Mouse (Mus musculus) limb, embryonic 10.5 days (tissue): ENCODE results near the gene Col25a1. TPM values are rescaled to one million over a fixed set of nuclear protein-coding genes. Genes with fewer than 3 reads are reported as not detected.
A peak's percentile ranks its signal among the peaks of the same experiment; 100 is the strongest.

ENCODE experiments used
- DNase-seq: peaks from one replicate; pipeline ENCODE4 v3.0.0-alpha.2; 2017; ENCODE audit warnings: low spot score
- H3K27ac ChIP-seq: fragments of 300-500 bp; sonication (generic); 2 replicates; pipeline ENCODE4 v1.5.1; 2016; ENCODE audit warnings: mild to moderate bottlenecking
- H3K27me3 ChIP-seq: fragments of 300-500 bp; sonication (generic); 2 replicates; pipeline ENCODE4 v1.6.1; 2016; ENCODE audit warnings: low read depth, mild to moderate bottlenecking; ENCODE audit not compliant: poor library complexity, severe bottlenecking
- H3K36me3 ChIP-seq: fragments of 300-500 bp; sonication (generic); 2 replicates; pipeline ENCODE4 v1.6.1; 2016; ENCODE audit warnings: mild to moderate bottlenecking, moderate library complexity
- H3K4me1 ChIP-seq: fragments of 300-500 bp; sonication (generic); 2 replicates; pipeline ENCODE4 v1.6.1; 2016
- H3K4me3 ChIP-seq: fragments of 300-500 bp; sonication (generic); 2 replicates; pipeline ENCODE4 v1.5.1; 2016; ENCODE audit warnings: mild to moderate bottlenecking, moderate library complexity
- H3K9me3 ChIP-seq: fragments of 300-500 bp; sonication (generic); replicated peaks from 2 replicates; pipeline ENCODE4 v1.6.1; 2016; ENCODE audit warnings: mild to moderate bottlenecking
- WGBS: fragments of 180-500 bp; shearing (Covaris S2); methylation state at CpG from one replicate; pipeline ENCODE4 v1.1.7; 2016; 5-methylcytosine and 5-hydroxymethylcytosine counted together
- polyA plus RNA-seq: library from polyadenylated mRNA; unstranded; fragments of >200 nt; fragmentation: Nextera tagmentation; extraction: Ambion mirVana; gene quantifications from 2 replicates; pipeline ENCODE4 v1.2.1, GENCODE M21; 2016

Col25a1 gene
- 11.5 and 18.3 TPM in 2 replicates for polyA plus RNA-seq

- Histone ChIP-seq H3K9me3 (no peaks in the 10 kb centered on the region), H3K27me3 (no peaks in the 10 kb centered on the region), H3K36me3 (no peaks in the 10 kb centered on the region), H3K4me3 (no peak within 1 kb of the TSS), H3K27ac (no peak within 1 kb of the TSS), H3K4me1 (peaks cover 24% of the 10 kb centered on the region)
- DNase-seq, result no peak
- 91% methylated on average over 8 of the region's 8 CpGs for WGBS
Measured at GRCm38 (mm10) chr3:130131201-130131600, at the start of gene Col25a1. Gene Col25a1 (plus strand): TSS chr3:130131501.

DNA sequence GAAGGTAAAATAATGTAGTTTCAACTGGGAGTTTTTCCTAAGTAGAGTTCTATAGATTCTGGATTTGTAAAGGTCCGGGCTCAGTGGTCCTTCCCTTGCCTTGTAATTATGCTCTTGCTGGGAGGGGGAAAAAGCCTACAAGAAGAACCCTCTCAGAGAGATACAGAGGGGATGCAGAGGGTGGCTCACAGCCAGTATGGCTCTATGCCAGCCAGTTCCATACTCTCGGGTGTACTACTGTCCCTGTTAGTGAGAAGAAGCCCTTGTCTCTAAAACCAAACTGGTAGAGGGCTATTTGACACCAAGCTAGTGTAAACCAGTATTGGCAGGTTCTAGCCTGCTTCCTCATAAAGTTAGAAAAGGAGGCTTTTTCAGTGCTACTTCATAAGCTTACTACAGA is 48.0 kb upstream of the Col25a1 start:
- H3K4me1 ChIP-seq, result peaks cover 19% of the 10 kb centered on the region
- no peak overlapping the region for H3K27ac ChIP-seq
- WGBS, result 74% methylated on average over 2 of the region's 2 CpGs
- H3K4me3 ChIP-seq, result no peak overlapping the region
- H3K9me3 ChIP-seq, result no peaks in the 10 kb centered on the region
- H3K27me3 ChIP-seq, result no peaks in the 10 kb centered on the region
- no peaks in the 10 kb centered on the region for H3K36me3 ChIP-seq
- DNase-seq, result no peak

GRCm38 (mm10) chr3:130086372-130087080 is 44.8 kb upstream of the Col25a1 start:
- Histone ChIP-seq H3K27me3 (no peaks in the 10 kb centered on the region; the same call in 1 of the 2 replicates), H3K36me3 (no peaks in the 10 kb centered on the region), H3K4me1 (peaks cover 22% of the 10 kb centered on the region), H3K4me3 (no peak overlapping the region), H3K9me3 (no peaks in the 10 kb centered on the region), H3K27ac (peak overlapping the region; percentile 72)
- WGBS, result 72% methylated on average over 13 of the region's 13 CpGs
- DNase-seq, result peak; percentile 49

DNA sequence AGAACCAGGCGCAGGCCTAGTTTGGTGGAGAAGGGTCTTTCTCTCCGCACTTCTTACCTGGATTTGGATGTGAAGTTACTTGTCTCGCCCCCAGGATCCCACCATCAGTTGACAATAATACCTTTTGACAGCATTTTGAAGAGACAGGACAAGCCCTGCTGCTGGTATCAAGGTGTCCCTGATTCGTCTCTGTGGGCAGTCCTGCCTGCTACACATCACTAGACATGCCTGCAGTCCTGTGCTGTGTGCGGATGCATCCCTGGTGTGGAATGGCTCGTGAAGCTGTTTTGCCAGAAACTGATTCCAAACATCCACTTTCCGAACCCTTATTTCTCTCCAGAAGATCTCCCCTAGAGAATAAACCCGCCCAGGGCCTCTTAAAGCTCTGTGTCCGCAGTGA is 43.8 kb upstream of the Col25a1 start:
- Histone ChIP-seq H3K36me3 (no peaks in the 10 kb centered on the region), H3K27me3 (no peaks in the 10 kb centered on the region; the same call in 1 of the 2 replicates), H3K4me1 (peaks cover 24% of the 10 kb centered on the region), H3K4me3 (no peak overlapping the region), H3K27ac (peak overlapping the region; percentile 14; the same call in 1 of the 2 replicates), H3K9me3 (no peaks in the 10 kb centered on the region)
- DNase-seq, result no peak
- 89% methylated on average over 9 of the region's 9 CpGs for WGBS

DNA sequence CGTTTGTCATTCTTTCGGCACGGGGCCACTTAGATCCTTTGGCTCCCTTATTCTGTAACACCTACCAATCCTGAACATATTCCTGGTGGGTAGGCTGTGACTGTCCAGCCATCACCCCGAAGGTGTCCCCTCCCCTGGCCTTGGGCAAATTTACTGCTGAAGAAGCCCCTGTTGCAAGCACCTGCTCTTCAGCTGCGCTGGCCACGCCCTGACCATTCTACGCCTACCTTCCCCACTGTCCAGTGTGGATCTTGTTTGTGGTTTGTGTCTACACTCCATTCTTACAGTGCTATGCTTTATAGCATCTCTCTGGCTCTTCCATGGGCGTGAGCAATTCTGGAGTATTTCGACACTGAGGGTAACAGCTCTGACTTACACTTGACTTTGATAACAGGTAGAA is 42.6 kb upstream of the Col25a1 start:
- no peaks in the 10 kb centered on the region; the same call in 1 of the 2 replicates for H3K27me3 ChIP-seq
- H3K27ac ChIP-seq, result no peak overlapping the region
- H3K9me3 ChIP-seq, result no peaks in the 10 kb centered on the region
- DNase-seq, result no peak
- no peaks in the 10 kb centered on the region for H3K36me3 ChIP-seq
- peaks cover 24% of the 10 kb centered on the region for H3K4me1 ChIP-seq
- H3K4me3 ChIP-seq, result no peak overlapping the region
- 92% methylated on average over 9 of the region's 9 CpGs for WGBS

DNA sequence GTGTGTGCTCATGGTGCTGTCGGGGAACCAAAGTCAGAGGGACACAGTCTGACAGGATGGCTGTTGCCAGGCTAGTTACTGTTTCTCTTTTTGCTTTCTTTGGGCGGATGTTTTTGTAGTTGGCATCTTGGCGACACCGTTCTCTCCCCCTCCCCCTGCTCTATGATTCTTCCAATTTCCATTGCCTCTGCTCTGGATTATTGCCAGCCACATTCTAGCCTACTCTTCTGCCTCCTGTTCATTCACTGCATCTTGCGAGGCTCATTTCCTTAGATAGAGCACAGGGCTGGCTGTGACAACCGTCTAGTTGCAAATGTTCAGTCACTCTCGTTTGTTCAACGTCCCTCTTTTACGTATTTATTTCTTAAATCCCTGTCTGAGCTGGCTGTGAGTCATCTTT is 40.8 kb upstream of the Col25a1 start:
- DNase-seq, result no peak
- Histone ChIP-seq H3K4me1 (peaks cover 27% of the 10 kb centered on the region), H3K36me3 (no peaks in the 10 kb centered on the region), H3K27ac (no peak overlapping the region), H3K4me3 (no peak overlapping the region), H3K27me3 (no peaks in the 10 kb centered on the region; the same call in 1 of the 2 replicates), H3K9me3 (no peaks in the 10 kb centered on the region)
- 91% methylated on average over 9 of the region's 9 CpGs for WGBS

GRCm38 (mm10) chr3:130094125-130094704 is 37.1 kb upstream of the Col25a1 start:
- no peaks in the 10 kb centered on the region for H3K9me3 ChIP-seq
- 0 out of 2 replicates have a peak, but pooled peaks cover 5% of the 10 kb centered on the region for H3K4me1 ChIP-seq
- H3K27ac ChIP-seq, result no peak overlapping the region
- no peak for DNase-seq
- WGBS, result 78% methylated on average over 5 of the region's 5 CpGs
- no peaks in the 10 kb centered on the region for H3K36me3 ChIP-seq
- no peaks in the 10 kb centered on the region; the same call in 1 of the 2 replicates for H3K27me3 ChIP-seq
- H3K4me3 ChIP-seq, result no peak overlapping the region

GRCm38 (mm10) chr3:130095160-130095781 is 36.0 kb upstream of the Col25a1 start:
- H3K9me3 ChIP-seq, result no peaks in the 10 kb centered on the region
- no peak overlapping the region for H3K4me3 ChIP-seq
- DNase-seq, result peak; percentile 61
- WGBS, result 44% methylated on average over 5 of the region's 5 CpGs
- no peaks in the 10 kb centered on the region for H3K36me3 ChIP-seq
- H3K27ac ChIP-seq, result no peak overlapping the region
- 0 out of 2 replicates have a peak, but pooled peaks cover 5% of the 10 kb centered on the region for H3K4me1 ChIP-seq
- H3K27me3 ChIP-seq, result no peaks in the 10 kb centered on the region; the same call in 1 of the 2 replicates

DNA sequence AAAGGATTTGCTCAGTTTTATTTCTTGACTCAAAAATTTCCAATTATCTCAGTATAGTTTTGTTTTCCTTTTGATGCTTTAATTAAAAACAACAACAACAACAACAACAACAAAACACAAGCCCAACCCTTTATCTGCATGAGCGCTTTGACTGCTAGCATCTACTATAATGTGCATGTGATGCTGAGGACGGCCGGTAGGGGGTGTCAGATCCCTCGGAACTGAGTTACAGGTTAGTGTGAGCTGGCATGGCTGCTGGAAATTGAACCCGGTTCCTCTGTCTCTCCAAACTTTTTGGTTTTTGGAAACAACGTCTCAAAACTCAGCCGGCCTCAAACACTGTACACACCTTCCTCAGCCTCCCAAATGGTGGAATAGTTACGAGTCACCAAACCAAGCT is 27.8 kb upstream of the Col25a1 start:
- H3K27me3 ChIP-seq, result no peaks in the 10 kb centered on the region
- no peaks in the 10 kb centered on the region for H3K9me3 ChIP-seq
- H3K27ac ChIP-seq, result no peak overlapping the region
- H3K4me1 ChIP-seq, result peaks cover 18% of the 10 kb centered on the region
- H3K4me3 ChIP-seq, result no peak overlapping the region
- 76% methylated on average over 8 of the region's 8 CpGs for WGBS
- peak; percentile 58 for DNase-seq
- no peaks in the 10 kb centered on the region for H3K36me3 ChIP-seq

- Histone ChIP-seq H3K4me3 (peak overlapping the region; percentile 9; the same call in 1 of the 2 replicates), H3K9me3 (no peaks in the 10 kb centered on the region), H3K4me1 (peaks cover 18% of the 10 kb centered on the region), H3K27me3 (no peaks in the 10 kb centered on the region), H3K36me3 (no peaks in the 10 kb centered on the region), H3K27ac (0 out of 2 replicates have a peak overlapping the region, but pooled peaks have one; percentile 34)
- DNase-seq, result peak; percentile 55
- 45% methylated on average over 9 of the region's 9 CpGs for WGBS
Measured at GRCm38 (mm10) chr3:130104471-130104870, 26.8 kb upstream of the Col25a1 start.

- DNase-seq, result peak; percentile 44
- Histone ChIP-seq H3K4me1 (peaks cover 10% of the 10 kb centered on the region), H3K4me3 (no peak overlapping the region), H3K36me3 (no peaks in the 10 kb centered on the region), H3K27me3 (no peaks in the 10 kb centered on the region), H3K27ac (no peak overlapping the region), H3K9me3 (no peaks in the 10 kb centered on the region)
- WGBS, result 50% methylated on average over 6 of the region's 6 CpGs
Measured at GRCm38 (mm10) chr3:130116886-130117285, 14.4 kb upstream of the Col25a1 start.

- Histone ChIP-seq H3K27ac (0 out of 2 replicates have a peak overlapping the region, but pooled peaks have one; percentile 19), H3K27me3 (no peaks in the 10 kb centered on the region), H3K4me3 (no peak overlapping the region), H3K36me3 (no peaks in the 10 kb centered on the region), H3K9me3 (no peaks in the 10 kb centered on the region), H3K4me1 (peaks cover 24% of the 10 kb centered on the region)
- no peak for DNase-seq
- 68% methylated on average over 8 of the region's 8 CpGs for WGBS
Measured at GRCm38 (mm10) chr3:130127840-130128239, 3.5 kb upstream of the Col25a1 start.

GRCm38 (mm10) chr3:130128564-130128963 is 2.7 kb upstream of the Col25a1 start:
- no peak overlapping the region for H3K4me3 ChIP-seq
- H3K36me3 ChIP-seq, result no peaks in the 10 kb centered on the region
- 86% methylated on average over 11 of the region's 11 CpGs for WGBS
- no peaks in the 10 kb centered on the region for H3K27me3 ChIP-seq
- peaks cover 24% of the 10 kb centered on the region for H3K4me1 ChIP-seq
- H3K27ac ChIP-seq, result no peak overlapping the region
- no peak for DNase-seq
- H3K9me3 ChIP-seq, result no peaks in the 10 kb centered on the region
